Mouse (Mus musculus) granulocyte monocyte progenitor cell, adult 5-6 weeks (primary cell): ENCODE measurements around the gene Arl9. TPM values are rescaled to one million over a fixed set of nuclear protein-coding genes. Genes with fewer than 3 reads are reported as not detected.
"Not testable (repeated sequence)": the region's sequence is repeated elsewhere in the genome, so short reads cannot be mapped to it uniquely, and the experiment has no call there.

Experiments used
- ATAC-seq: replicated peaks from 2 replicates; pipeline ENCODE4 v1.8.0; 2016; ENCODE audit warnings: mild to moderate bottlenecking, moderate TSS enrichment, inconsistent platforms; ENCODE audit not compliant: poor library complexity, severe bottlenecking
- total RNA-seq, 2 experiments: library from RNA; stranded (forward) in 1 of 2; stranded (reverse) in 1 of 2; fragments of 200-712, 200-1000 nt in 1 of 2; fragments of >200 nt in 1 of 2; fragmentation: Nextera tagmentation in 1 of 2; gene quantifications; 2 replicates each; pipeline ENCODE4 v1.2.3; 2014 to 2017

Arl9 gene
- total RNA-seq, 2 experiments from 2014 or later, result 2.3 TPM; not detected in 1

DNA sequence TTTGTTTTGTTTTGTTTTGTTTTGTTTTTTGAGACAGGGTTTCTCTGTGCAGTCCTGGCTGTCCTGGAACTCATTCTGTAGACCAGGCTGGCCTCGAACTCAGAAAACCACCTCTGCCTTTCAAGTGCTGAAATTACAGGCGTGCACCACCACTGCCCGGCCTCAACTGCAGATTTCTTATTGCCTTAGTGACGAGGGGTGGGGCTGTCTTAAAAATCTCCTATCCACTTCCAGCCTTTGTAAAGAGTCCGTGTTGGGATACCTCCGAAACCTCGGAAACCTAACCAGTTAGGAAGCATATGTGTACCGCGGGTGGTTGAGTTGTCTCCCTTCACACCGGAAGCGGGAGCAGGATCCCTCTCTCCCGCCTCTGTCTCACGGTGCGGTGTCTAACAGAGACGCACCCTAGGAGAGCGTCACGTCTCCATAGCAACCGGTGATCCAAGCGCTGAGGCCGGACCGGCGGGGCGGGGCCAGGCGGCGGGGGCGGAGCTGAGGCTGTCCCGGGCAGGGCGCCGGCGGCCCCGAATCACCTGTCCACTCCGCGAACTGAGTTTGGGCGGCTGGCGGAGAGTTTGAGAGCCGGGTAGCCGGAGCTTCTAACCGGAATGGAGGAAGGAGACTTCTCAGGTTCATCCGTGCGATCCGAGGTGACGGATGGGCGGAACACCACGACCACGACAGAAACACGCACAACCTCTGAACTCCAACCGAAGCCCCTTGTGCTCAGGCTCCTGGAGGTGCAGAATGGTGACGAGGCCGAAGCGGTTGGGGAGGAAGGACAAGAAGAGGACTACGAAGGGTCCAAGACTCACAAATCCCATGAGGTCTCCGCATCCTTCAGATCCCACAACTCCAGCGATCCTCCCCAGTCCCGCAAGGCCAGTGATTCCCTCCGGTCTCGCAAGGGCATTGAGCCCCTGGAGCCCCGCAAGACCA lies 12.0 kb downstream of the Arl9 start, which contains the start of gene Thegl:
TSS of gene Thegl (plus strand) at position 480 of the 939 bp plus-strand sequence.
- peak; percentile 90 for ATAC-seq

DNA sequence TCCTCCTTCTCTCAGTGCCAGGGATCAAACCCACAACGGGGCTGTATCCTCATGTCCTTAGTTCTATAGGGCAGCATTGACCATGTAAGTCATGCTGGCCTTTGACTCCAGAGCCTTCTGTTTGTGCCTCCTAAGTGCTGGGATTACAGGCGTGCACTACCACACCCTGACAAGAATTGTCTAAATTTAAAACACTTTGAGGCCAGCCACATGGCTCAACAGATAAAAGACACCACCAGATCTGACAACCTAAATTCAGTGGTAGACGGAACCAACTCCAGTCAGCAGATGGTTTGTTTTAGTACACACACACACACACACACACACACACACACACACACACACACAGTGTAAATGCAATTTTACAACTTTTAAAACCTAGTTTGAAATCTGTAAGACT lies 24.2 kb downstream of the Arl9 start:
- no peak for ATAC-seq

DNA sequence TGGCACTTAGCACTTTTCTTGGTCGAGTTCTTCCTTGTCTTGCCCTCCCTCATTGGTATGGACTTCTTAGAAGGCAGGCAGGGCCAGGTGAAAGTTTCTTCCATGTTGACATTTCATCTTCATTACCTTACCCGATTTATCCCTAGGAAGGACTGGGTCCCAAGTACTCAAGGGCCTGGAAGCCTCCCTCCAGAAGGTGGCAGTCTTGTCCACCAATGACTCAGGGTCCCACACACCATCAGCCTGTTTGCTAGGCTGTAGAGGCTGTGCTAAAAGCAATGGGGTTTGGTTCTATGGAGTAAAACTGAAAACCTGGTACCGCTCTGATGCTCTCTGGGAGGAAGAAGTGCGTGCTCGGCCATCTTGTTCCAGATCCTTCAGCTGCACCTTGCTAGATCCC lies 25.9 kb downstream of the Arl9 start:
- peak; percentile 89 for ATAC-seq

DNA sequence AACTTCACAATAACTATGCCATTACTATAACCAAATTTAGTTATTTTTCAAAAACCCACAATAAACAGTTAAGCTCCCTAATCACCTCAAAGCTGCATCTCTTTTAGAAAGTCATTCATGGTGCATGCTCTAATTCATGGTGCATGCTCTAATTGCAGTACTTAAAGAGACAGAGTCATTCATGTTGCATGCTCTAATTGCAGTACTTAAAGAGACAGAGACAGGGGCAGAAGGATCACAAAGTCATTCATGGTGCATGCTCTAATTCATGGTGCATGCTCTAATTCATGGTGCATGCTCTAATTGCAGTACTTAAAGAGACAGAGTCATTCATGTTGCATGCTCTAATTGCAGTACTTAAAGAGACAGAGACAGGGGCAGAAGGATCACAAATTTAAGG lies 31.2 kb downstream of the Arl9 start:
- not testable (repeated sequence) for ATAC-seq

DNA sequence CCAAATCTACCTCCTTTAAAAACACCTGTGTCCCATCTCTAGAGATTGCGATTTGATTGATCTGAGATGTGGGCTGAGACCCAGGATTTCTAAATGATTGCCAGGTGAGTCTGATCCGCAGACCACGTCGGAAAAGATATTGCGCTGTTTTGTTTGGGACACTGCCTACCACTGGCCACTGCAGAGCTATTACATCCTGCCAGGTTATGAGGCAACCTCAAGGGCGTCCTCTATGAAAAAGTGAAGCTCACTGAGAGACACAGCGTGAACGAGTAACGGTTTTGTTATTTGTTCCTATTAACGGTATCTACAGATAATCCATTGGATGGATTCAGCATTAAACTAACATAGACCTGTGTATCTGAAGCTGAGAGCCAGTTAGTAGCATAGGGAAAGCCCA lies 34.6 kb downstream of the Arl9 start:
- peak; percentile 79 for ATAC-seq

DNA sequence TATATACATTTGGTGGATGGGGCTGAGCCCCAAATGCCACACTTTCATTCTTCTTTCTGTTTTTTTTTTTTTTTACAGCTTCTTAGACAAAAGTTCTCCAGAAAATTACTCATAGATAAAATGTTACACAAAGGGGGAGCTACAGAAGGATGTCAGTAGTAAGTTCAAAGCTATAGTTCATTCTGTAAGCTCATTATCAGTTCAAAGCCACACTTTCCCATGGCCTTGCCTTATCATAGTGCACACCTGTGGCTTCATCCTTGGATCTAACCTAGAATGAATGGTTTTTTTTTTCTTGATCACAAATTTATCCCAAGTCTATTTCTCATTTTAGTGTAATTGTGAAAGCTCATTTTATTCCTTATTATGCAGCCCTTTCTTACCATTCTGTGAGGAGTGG lies 35.5 kb downstream of the Arl9 start:
- ATAC-seq, result no peak

DNA sequence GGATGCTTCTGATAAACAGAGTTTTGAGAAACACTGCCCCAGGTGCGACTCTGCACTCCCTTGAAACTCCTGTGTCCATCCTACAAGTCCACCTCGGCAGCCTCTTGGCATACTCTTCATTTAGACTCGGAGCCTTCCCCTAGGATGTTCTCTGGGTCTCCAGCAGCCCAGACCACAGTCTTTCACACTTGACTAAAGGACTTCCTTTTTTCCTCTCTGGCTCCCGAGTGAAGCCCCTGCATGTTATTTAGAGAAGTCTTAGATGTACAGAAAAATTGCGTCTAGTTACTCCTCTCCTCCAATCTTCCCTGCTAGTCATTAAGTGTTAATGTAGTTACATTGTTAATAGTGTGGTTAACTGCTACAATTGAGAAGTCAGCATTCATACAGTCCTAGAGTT lies 40.5 kb downstream of the Arl9 start:
- ATAC-seq, result peak; percentile 84

DNA sequence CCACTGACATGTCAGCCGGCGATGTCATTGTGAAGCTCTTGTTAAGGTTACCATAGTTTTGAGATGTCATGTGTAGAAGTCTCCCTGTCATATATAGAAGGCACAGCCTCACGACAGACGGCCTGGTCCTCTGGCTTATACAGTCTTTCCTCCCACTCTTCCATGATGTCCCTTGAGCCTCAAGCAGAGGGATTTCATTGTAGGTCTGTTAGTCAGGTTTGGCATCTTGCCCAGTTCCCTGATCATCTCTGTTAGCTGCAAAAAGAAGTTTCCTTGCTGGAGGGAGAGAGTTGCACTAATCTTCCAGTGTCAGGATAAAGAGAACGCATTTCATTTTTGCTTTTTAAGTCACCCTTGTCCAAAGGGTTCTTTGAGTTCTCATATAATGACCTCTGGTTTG lies 48.8 kb downstream of the Arl9 start:
- ATAC-seq, result no peak

DNA sequence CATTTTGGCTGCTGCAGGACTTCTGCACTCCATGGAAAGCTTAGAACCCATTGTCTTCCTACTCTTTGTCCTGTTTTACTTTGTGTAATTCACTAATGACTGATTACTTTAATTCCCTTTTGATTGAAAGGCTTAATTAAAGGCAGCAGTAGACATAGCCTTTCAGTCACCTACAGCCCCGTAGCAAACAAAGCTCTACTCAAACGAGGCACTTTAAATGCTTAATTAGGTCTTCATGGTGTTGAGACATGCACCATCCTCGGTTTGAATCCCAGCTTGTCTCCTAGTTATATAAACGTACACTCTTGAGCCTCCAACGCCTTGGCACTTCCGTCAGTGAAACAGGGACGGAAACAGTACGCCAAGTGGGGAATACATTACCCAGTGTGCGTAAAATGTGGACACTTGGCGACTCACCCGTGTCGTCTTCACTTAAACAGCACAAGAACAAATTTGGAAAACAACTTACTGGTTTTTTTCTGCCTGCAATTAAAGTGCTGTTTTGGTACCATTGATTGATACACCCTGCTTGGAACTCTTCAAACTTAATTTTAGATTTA lies 53.1 kb downstream of the Arl9 start:
- ATAC-seq, result no peak

Other genes with a start within 250 kb of the Arl9 start
- 18.1 and 33.9 TPM in 2 replicates for gene Aasdh, start 98.5 kb upstream of the Arl9 start, total RNA-seq (2014; fragmentation: Nextera tagmentation)
- 21.9 and 38.7 TPM in 2 replicates for gene Aasdh, start 98.5 kb upstream of the Arl9 start, total RNA-seq (2017)
- gene Paics, start 52.7 kb upstream of the Arl9 start, total RNA-seq (2014; fragmentation: Nextera tagmentation), result 266 and 303 TPM in 2 replicates
- 463 and 482 TPM in 2 replicates for gene Paics, start 52.7 kb upstream of the Arl9 start, total RNA-seq (2017)
- gene Ppat, start 52.5 kb upstream of the Arl9 start, total RNA-seq (2014; fragmentation: Nextera tagmentation), result 45.5 and 46.1 TPM in 2 replicates
- 73.6 and 87.8 TPM in 2 replicates for gene Ppat, start 52.5 kb upstream of the Arl9 start, total RNA-seq (2017)
- gene Srp72, start 29.4 kb upstream of the Arl9 start, total RNA-seq (2014; fragmentation: Nextera tagmentation), result 188 and 189 TPM in 2 replicates
- 145 and 146 TPM in 2 replicates for gene Srp72, start 29.4 kb upstream of the Arl9 start, total RNA-seq (2017)
- gene Thegl, start 12.0 kb downstream of the Arl9 start, total RNA-seq (2014; fragmentation: Nextera tagmentation), result not detected in 2 replicates
- gene Thegl, start 12.0 kb downstream of the Arl9 start, total RNA-seq (2017), result not detected in 2 replicates
- 4.8 and 5.4 TPM in 2 replicates for gene Hopx, start 111.1 kb downstream of the Arl9 start, total RNA-seq (2014; fragmentation: Nextera tagmentation)
- gene Hopx, start 111.1 kb downstream of the Arl9 start, total RNA-seq (2017), result 1.9 and 3.7 TPM in 2 replicates
- not detected in 2 replicates for gene Spink2, start 207.4 kb downstream of the Arl9 start, total RNA-seq (2014; fragmentation: Nextera tagmentation)
- not detected in 2 replicates for gene Spink2, start 207.4 kb downstream of the Arl9 start, total RNA-seq (2017)